Mouse (Mus musculus): ENCODE data around the gene Nrip2.
A peak's percentile ranks its signal among the peaks of the same experiment; 100 is the strongest.

The Nrip2 gene

GRCm38 (mm10) chr6:128437288-128437687, 38.2 kb downstream of the Nrip2 start:
- no peak for DNase-seq (ENCODE audit: low read depth, low spot score)

GRCm38 (mm10) chr6:128437731-128438316, 38.7 kb downstream of the Nrip2 start:
- DNase-seq (ENCODE audit: low read depth, low spot score), result peak; percentile 70

- DNase-seq (ENCODE audit: low read depth, low spot score), result peak; percentile 93
Observed at GRCm38 (mm10) chr6:128438317-128438870, 39.3 kb downstream of the Nrip2 start, which contains the start of gene Fkbp4. Fkbp4 (minus strand) TSS chr6:128438677.

- no peak for DNase-seq (ENCODE audit: low read depth, low spot score)
Observed at GRCm38 (mm10) chr6:128438871-128439341, 39.8 kb downstream of the Nrip2 start.

GRCm38 (mm10) chr6:128440238-128440637, 41.1 kb downstream of the Nrip2 start:
- DNase-seq (ENCODE audit: low read depth, low spot score), result no peak

- DNase-seq (ENCODE audit: low read depth, low spot score), result peak; percentile 70
Observed at GRCm38 (mm10) chr6:128445761-128446535, 46.9 kb downstream of the Nrip2 start.

- DNase-seq (ENCODE audit: low read depth, low spot score), result no peak
Observed at GRCm38 (mm10) chr6:128447063-128447462, 48.0 kb downstream of the Nrip2 start.

- DNase-seq (ENCODE audit: low read depth, low spot score), result no peak
Observed at GRCm38 (mm10) chr6:128455835-128456605, 56.9 kb downstream of the Nrip2 start.

GRCm38 (mm10) chr6:128457186-128457585, 58.1 kb downstream of the Nrip2 start:
- no peak for DNase-seq (ENCODE audit: low read depth, low spot score)

GRCm38 (mm10) chr6:128460321-128460720, 61.2 kb downstream of the Nrip2 start:
- no peak for DNase-seq (ENCODE audit: low read depth, low spot score)

- no peak for DNase-seq (ENCODE audit: low read depth, low spot score)
Observed at GRCm38 (mm10) chr6:128460729-128461503, 61.8 kb downstream of the Nrip2 start.

GRCm38 (mm10) chr6:128461606-128462005, 62.5 kb downstream of the Nrip2 start:
- no peak for DNase-seq (ENCODE audit: low read depth, low spot score)

GRCm38 (mm10) chr6:128464996-128465395, 65.9 kb downstream of the Nrip2 start:
- DNase-seq (ENCODE audit: low read depth, low spot score), result no peak
